ENCODE assay signal across 24 mouse cellular contexts in genomic region chr11:69103121-69103520, GRCm38 (mm10). TPM values are rescaled to one million over a fixed set of nuclear protein-coding genes. Genes with fewer than 3 reads are reported as not detected.
DNase-seq lines count a peak whose midpoint lies in the region; ATAC-seq lines count a peak whose summit lies in the region.
"Had no signal": no experiment of that assay in that cellular context is flagged by ENCODE, and none has a peak within 500 bp of the region (broad histone marks: within the 10 kb centered on the region; RNA-seq: fewer than 3 reads in every experiment).

No protein-coding gene starts in this region.

- H3K4me2 ChIP-seq in neural tube, embryonic 15.5 days, result no peak overlapping the region
- H3K4me2 ChIP-seq: hindbrain, embryonic 13.5 days; limb, embryonic 15.5 days; lung, embryonic 14.5 days; stomach, embryonic 15.5 days had no signal

- peaks cover 78% of the 10 kb centered on the region for H3K36me3 ChIP-seq in heart, embryonic 10.5 days
- H3K36me3 ChIP-seq in neural tube, embryonic 15.5 days, result peaks cover 71% of the 10 kb centered on the region

- ATAC-seq in neural tube, embryonic 15.5 days (ENCODE audit: low FRiP score), result no peak
- ATAC-seq: CD4-positive, CD25-positive, alpha-beta regulatory T cell, adult 4 months; forebrain, embryonic 16.5 days; intestine, embryonic 16.5 days had no signal

- peaks cover 36% of the 10 kb centered on the region for H3K4me1 ChIP-seq in heart, embryonic 10.5 days
- H3K4me1 ChIP-seq in neural tube, embryonic 15.5 days, result peaks cover 30% of the 10 kb centered on the region

- H3K9me3 ChIP-seq in heart, embryonic 10.5 days, result no peaks in the 10 kb centered on the region
- H3K9me3 ChIP-seq in neural tube, embryonic 15.5 days (replicated peaks), result no peaks in the 10 kb centered on the region
- H3K9me3 ChIP-seq: hindbrain, embryonic 13.5 days; limb, embryonic 10.5 days; limb, embryonic 15.5 days; stomach, embryonic 15.5 days had no signal

- H3K4me3 ChIP-seq in heart, embryonic 10.5 days, result no peak overlapping the region
- H3K4me3 ChIP-seq in neural tube, embryonic 15.5 days (replicated peaks), result no peak overlapping the region
- H3K4me3 ChIP-seq: erythroblast, embryonic 14.5 days; hindbrain, embryonic 13.5 days; limb, embryonic 10.5 days; limb, embryonic 15.5 days; stomach, embryonic 15.5 days had no signal

- 94% methylated on average over 14 of the region's 14 CpGs for WGBS in heart, embryonic 10.5 days
- WGBS in neural tube, embryonic 15.5 days, result 96% methylated on average over 14 of the region's 14 CpGs

- DNase-seq in cerebellum, adult 8-10 months, result peak; percentile 28
- no peak for DNase-seq in cerebellum, postnatal 10 days
- peak; percentile 93 for DNase-seq in heart, adult 11 months
- DNase-seq in heart, embryonic 10.5 days (ENCODE audit: low spot score), result no peak
- DNase-seq in neural tube, embryonic 10.5 days (ENCODE audit: extremely low spot score, low spot score), result no peak
- DNase-seq: gastrocnemius, postnatal 14 days; kidney, adult 8-10 months; kidney, postnatal 4 days; lung, embryonic 14.5 days; lung, postnatal 14 days; midbrain, embryonic 14.5 days; thymus, postnatal 36 days had no signal

- no peak overlapping the region for H3K27ac ChIP-seq in heart, embryonic 10.5 days
- no peak overlapping the region for H3K27ac ChIP-seq in neural tube, embryonic 15.5 days (replicated peaks)
- H3K27ac ChIP-seq: hindbrain, embryonic 13.5 days; kidney, postnatal 0 days; limb, embryonic 10.5 days; limb, embryonic 15.5 days; liver, embryonic 14.5 days; stomach, embryonic 15.5 days had no signal

- H3K27me3 ChIP-seq in heart, embryonic 10.5 days (ENCODE audit: insufficient read depth, poor library complexity, severe bottlenecking), result no peaks in the 10 kb centered on the region
- no peaks in the 10 kb centered on the region for H3K27me3 ChIP-seq in neural tube, embryonic 15.5 days (replicated peaks)
- H3K27me3 ChIP-seq: hindbrain, embryonic 13.5 days; limb, embryonic 15.5 days; stomach, embryonic 15.5 days had no signal

- 0 out of 2 replicates have a peak overlapping the region, but pooled peaks have one; percentile 7 for H3K9ac ChIP-seq in neural tube, embryonic 15.5 days (replicated peaks)
- H3K9ac ChIP-seq: hindbrain, embryonic 13.5 days; limb, embryonic 15.5 days; liver, embryonic 14.5 days; lung, embryonic 14.5 days; stomach, embryonic 15.5 days had no signal

RNA-seq across cellular contexts. Expression of gene Per1, which starts 8.1 kb away (rescaled TPM):
- polyA plus RNA-seq in heart, embryonic 10.5 days (2016; fragmentation: Nextera tagmentation; extraction: Ambion mirVana), result 8.0 and 8.8 TPM in 2 replicates
- polyA plus RNA-seq in neural tube, embryonic 15.5 days (2015; fragmentation: Nextera tagmentation; extraction: Ambion mirVana), result 10.0 and 11.9 TPM in 2 replicates

RNA-seq across cellular contexts. Expression of gene Vamp2, which starts 14.8 kb away (rescaled TPM):
- 85.8 and 93.0 TPM in 2 replicates for polyA plus RNA-seq in heart, embryonic 10.5 days (2016; fragmentation: Nextera tagmentation; extraction: Ambion mirVana)
- polyA plus RNA-seq in neural tube, embryonic 15.5 days (2015; fragmentation: Nextera tagmentation; extraction: Ambion mirVana), result 347 and 355 TPM in 2 replicates

RNA-seq across cellular contexts. Expression of gene Hes7, which starts 17.1 kb away (rescaled TPM):
- 0.60 and 0.63 TPM in 2 replicates for polyA plus RNA-seq in heart, embryonic 10.5 days (2016; fragmentation: Nextera tagmentation; extraction: Ambion mirVana)
- 0.68 and 1.0 TPM in 2 replicates for polyA plus RNA-seq in neural tube, embryonic 15.5 days (2015; fragmentation: Nextera tagmentation; extraction: Ambion mirVana)
- polyA plus RNA-seq: CD4-positive, CD25-positive, alpha-beta regulatory T cell, adult 4 months had no signal

RNA-seq across cellular contexts. Expression of gene 9130213A22Rik, which starts 19.3 kb away (rescaled TPM):
- 0.16 and 0.17 TPM in 2 replicates for polyA plus RNA-seq in heart, embryonic 10.5 days (2016; fragmentation: Nextera tagmentation; extraction: Ambion mirVana)
- 0.63 TPM in 2 replicates for polyA plus RNA-seq in neural tube, embryonic 15.5 days (2015; fragmentation: Nextera tagmentation; extraction: Ambion mirVana)
- polyA plus RNA-seq: CD4-positive, CD25-positive, alpha-beta regulatory T cell, adult 4 months; erythroblast, embryonic 14.5 days; forebrain, embryonic 11.5 days had no signal

RNA-seq across cellular contexts. Expression of gene Aloxe3, which starts 22.6 kb away (rescaled TPM):
- polyA plus RNA-seq in heart, embryonic 10.5 days (2016; fragmentation: Nextera tagmentation; extraction: Ambion mirVana), result 0.16 and 0.25 TPM in 2 replicates
- polyA plus RNA-seq in neural tube, embryonic 15.5 days (2015; fragmentation: Nextera tagmentation; extraction: Ambion mirVana), result 4.3 and 6.1 TPM in 2 replicates
- polyA plus RNA-seq: forebrain, embryonic 11.5 days had no signal

Comparison
In these comparisons a context has a peak if more than half of its experiments do, and no peak if none do; other contexts are left out.
1. DNase-seq: peak in cerebellum, adult 8-10 months (single experiment) and heart, adult 11 months (single experiment); none in cerebellum, postnatal 10 days (0 of 2), heart, embryonic 10.5 days (single experiment) and neural tube, embryonic 10.5 days (single experiment).